Mouse (Mus musculus) heart, postnatal 10 days (tissue): ENCODE measurements around the gene Cnih3. TPM values are rescaled to one million over a fixed set of nuclear protein-coding genes. Genes with fewer than 3 reads are reported as not detected.

Experiments
- DNase-seq, 2 experiments: peaks; one replicate each; pipeline ENCODE4 v3.0.0; 2021
- intact Hi-C: fragments of 180-260 bp; cut with DNase I; formaldehyde crosslinking; loops from one replicate; pipeline ENCODE4 v1.15.1; 2025
- total RNA-seq, 2 experiments: library from RNA; stranded (reverse); gene quantifications; 2 replicates each; pipeline ENCODE4 v1.2.3; 2021

Gene Cnih3
- total RNA-seq, 2 experiments from 2014 or later, result not detected

DNA sequence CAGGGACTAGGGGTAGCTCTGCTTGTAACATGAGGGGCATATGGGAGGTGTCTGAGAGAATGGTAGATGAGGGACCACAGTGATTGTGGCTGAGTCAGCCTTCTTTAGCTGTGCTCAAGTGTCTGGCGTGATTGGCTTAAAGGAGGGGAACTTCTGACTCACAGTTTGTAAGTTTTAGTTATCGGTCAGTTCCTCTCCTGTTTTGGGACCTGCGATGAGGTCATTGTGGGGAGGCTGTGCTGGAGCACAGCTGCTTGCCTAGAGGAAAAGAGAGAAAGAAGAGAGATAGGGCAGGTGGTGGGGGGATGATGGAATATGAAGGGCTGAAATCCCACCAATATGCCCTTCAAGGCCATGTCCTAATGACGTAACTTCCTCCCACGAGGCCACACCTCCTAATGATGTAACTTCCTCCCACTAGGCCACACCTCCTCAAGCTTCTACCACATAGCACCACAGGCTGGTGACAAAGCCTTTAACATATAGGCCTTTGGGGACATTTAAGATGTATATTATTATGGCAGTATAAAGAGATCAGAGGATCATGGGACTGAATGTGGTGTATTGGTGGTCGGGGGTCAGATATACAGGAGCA lies 42.9 kb downstream of the Cnih3 start:
- peak; percentile 45 to 48 for DNase-seq
- intact Hi-C loops, result no loop called here

DNA sequence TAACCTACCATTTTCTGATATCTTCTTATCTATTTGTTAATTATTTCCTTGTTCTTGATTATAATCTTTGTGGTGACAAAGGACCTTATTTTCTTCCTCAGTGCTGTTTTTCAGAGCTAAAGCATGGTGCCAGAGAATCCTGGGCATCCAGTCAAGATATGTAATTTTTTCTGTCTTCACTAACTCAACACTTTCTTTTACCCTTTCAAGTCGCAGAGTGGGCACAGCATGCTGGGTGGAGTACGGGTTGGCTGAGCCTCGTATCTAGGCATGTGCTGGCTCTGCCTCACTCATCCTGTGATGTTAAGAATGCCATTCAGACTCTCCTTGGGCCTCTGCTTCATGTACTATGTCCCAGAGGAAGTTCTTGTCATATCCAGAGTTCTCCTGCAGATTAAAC lies 46.8 kb downstream of the Cnih3 start:
- intact Hi-C loops, result no loop called here
- DNase-seq, result peak in 1 of 2 experiments; percentile 19

DNA sequence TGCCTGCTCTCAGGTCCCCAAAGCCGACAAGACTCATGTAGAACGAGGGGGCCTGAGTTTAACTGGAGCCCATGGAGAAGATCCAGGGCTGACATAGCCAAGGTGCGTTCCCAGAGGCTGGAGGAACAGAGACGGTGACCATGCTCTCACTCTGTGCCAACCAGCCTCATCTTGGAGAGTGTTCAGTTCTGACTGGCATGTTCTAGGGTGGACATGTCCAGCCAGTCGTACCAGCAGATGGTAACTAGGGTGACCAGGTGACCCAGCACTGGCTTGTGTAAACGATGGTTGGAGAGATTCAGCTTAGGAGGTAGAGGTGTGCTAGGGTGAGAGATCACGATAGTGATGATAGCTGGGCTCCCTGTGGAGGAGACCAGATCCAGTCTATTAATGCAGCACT lies 50.6 kb downstream of the Cnih3 start:
- DNase-seq, result no peak
- intact Hi-C loops, result no loop called here

DNA sequence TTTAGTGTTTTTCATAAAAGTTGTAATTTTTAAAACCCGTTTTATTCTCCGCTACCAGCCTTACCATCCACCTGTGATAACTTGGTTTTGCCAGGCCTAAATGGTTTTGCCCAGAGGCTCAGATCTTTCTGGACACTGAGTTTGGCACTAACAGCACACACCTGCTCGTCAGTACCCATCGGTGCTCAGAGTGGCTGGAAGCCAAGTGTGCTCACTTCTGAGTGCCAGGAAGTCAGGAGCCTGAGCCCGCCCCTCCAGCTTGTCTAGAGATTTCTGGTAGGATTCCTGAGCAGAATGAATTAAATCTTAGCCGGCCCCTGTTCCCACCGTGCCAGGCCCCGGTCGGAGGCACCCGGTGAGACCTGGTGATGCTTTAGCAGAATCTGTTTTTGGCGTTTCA lies 54.9 kb downstream of the Cnih3 start:
- intact Hi-C loops, result no loop called here
- DNase-seq, result no peak

DNA sequence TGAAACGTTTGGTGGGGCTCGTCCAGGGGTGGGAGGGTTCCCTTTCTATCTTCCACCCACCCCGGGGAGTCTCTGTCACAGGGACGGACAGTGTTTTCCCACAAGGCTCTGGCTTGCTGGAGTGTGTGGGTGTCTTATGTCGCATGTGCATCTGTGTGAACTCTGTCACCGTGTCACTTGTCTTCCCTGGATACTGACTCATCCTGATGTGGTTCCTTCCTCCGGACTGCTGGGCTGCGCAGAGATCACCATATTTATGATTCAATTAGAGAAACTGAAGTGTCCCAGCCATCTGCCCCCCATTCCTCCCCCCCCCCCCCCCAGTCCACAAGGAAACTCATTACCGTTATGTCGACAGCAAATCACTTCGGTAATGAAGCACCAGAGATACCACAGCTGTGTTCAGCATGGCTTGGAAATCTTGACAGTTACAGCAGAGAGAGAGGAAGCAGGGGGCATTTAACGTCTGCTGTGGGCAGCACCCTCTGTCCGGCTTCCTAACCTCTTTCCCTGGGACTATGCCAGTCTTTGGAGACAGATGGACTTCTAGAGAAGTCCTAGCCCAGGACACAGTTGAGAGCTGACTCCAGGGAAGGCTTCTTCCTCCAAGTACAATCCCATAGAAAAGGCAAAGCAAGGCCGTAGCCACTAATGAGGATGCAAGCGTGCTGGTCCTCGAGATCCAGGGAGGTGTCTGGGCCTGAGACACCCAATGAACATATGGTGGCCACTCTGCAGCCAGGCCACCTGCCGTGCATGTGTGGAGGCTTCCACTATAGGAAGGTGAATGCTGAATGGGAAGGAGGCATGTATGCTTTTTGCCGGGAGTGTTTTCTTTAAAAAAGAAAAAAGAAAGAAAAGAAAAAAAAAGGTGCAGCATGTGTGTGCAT lies 55.9 kb downstream of the Cnih3 start:
- no peak for DNase-seq
- intact Hi-C loops, result no loop called here

DNA sequence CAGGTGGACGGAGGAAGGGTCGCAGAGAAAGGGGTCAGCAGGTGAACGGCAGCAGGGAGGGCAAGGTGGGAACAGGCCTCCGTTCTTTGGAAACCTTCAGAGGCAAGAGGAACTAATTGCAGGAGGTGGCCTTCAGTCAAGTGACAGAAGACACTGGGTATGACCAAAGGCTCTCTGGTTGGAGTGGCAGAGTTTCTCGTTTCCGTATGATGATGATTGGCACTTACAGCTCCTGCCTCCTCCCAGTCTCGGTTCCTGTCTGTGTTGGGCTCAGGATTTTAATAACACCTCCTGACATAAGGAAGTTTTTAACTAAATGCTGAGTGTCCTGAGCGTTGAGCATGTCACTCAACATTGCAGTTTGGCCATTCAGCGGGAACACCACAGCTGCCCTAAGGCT lies 57.3 kb downstream of the Cnih3 start:
- intact Hi-C loops, result no loop called here
- no peak for DNase-seq

DNA sequence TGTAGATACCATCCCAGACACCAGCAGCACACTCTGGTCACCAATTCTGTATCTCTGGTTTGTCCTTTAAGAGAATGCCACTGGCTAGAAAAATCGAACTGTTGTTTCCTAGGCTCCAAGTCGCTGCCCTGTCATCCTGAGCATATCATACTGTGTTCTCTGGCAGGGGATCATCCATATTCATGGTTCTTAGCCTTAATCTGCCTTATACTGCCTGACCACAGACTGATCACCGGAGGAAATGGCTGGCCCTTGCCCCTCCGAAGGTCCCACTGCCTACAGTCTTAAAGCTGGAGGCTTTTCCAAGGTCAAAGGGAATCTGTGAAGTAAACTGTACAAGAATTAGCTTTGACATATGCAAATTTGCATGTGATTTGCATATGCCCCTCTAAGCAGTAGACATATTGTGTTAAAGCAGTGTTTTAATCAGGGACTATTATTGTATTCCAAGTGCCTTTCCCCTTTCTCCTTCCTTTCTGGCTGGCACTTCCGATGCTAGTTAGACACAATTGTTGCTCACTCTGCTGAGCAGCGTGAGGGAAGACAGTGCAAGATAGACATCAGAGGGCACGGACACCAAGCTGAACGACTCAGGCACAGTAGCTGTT lies 58.3 kb downstream of the Cnih3 start:
- intact Hi-C loops, result no loop called here
- DNase-seq, result no peak

DNA sequence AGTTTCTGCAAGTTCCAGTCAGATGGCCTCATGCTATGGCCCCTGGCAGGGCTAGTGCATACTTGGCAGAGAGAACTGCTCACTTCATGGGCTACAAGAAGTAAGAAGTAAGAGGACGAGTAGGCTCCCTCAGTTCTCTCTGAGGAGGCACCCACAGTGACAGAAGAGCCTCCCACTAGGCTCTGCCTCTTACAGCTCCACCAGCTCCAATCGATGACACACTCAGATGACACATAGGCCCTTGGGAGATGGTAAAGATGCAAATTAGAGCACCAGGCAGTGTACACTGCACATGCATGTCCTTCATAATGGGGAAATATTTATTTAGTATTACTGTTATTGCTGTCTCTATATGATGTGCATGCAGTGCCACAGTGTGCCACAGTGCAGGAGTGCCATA lies 62.6 kb downstream of the Cnih3 start:
- intact Hi-C loops, result no loop called here
- DNase-seq, result no peak

DNA sequence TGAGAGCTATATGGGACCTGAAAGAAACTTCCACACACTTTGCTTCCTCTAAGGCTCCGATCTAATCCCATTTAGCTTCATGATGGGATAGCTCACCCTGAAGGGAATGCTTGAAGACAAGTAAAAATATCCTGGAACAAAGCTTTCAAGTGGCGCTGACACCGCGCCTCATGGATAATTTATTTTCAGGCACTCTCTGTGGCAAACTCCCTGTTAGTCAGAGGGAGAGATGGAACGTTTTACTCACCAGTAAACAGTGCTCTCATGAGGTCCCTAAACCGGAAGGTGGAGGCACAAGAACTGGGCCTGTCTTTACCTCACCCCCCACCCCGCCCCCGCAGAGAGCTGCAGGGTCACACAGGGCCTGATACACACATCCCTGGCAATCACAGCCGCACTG lies 64.4 kb downstream of the Cnih3 start:
- no peak for DNase-seq
- intact Hi-C loops, result no loop called here

DNA sequence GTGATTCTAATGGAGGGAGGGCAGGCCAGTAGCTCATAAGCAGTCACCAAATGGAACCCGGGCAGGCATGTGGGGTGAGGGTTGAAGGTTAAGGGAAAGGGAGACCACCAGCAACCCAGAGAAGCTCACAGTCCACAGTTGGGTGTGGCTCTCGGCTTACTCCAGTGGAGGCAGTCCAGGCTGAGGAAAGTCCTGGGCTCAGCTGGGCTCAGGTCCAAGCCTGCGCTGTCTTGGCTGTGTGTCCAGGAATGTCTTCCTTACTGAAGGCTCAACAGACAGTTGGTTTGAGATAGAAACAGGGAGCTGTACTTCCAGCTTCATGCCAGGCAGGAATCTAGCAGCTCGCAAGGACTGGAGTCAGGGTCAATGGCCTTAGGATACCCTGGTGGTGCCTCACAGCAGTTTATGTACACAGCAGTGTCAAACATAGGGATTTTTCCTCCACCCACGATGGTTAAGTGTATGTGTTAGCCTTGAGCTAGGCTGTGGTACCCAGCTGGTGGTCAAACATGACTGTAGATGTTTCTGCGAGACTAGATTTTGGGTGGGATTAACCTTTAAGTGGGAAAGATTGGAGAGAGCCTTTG lies 65.6 kb downstream of the Cnih3 start:
- DNase-seq, result peak; percentile 67 to 73
- intact Hi-C loops, result no loop called here

DNA sequence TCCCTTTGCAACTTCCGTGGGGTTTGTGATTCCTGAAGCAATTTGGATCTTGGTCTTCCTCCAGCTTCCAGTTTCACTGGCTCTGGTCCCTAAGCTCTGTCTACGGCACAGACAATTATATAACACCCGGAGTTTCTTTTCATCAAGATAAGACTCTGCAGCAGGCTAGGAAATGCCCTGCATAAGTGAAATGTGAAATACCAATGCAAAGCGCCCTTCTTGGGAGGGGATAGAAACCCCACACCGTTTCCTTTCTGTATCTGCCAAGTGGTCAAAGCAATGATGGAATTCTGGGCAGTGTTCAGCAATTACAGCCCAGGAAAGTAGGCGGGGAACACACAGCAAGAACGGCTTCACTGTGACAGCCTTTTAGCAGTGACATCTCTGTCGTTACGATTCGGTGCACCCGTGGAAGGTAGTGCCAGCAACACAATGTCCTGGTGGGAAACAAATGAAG lies 67.7 kb downstream of the Cnih3 start:
- peak; percentile 11 to 23 for DNase-seq
- intact Hi-C loops, result no loop called here

DNA sequence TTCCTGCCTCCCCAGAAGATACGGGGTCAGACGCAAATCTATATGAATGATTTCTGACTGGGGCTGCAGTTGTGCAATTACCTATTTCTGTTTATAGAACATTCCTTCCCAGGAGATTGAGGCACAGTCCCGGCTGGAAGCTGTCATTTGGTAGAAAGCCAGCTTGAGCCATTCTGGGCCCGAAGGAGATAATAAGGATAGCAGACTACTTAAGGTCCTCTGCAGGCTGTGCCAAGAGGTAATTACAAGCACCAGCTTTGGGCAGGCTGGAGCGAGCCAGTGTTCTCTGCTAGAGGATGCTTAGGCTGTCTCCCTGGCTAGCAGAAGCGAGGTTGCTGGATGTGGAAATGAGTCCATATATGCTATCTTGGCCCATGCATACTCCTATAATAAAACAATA lies 70.4 kb downstream of the Cnih3 start:
- intact Hi-C loops, result no loop called here
- no peak for DNase-seq

DNA sequence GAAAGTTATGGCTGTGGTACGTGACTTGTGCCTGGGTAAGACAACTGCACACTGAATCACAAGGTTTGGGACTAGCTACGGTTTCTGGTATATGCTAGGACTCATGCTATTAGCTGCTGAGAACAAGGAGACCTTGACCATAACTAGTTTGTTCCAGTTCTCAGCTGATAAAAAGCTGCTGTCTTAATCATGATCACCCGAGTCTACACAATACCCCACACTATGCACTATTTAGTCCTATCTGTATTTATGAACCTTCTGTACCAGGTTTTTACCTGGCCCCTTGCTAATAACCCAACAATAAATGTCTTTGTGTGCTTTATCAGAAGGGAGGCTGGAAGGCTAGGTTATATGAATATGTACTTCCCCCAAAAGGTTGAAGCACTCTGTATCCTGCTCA lies 72.5 kb downstream of the Cnih3 start:
- DNase-seq, result no peak
- intact Hi-C loops, result no loop called here

DNA sequence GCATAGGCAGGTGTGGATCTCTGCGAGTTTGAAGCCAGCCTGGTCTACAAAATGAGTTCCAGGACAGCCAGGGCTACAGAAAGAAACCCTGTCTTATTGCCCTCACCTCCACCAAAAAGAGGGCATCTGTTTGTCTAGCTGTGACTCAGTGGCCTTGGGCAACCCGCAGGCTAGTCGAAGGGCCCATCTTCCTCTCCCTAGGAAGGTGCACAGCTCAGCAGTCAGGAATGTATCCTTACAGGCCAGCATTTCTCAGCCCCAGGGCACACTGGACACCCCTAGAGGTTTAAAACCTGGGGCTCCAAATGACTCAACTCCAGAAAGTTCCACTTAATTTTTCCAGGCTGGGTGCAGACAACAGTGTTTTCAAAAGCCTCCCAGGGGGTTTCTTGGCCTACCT lies 73.0 kb downstream of the Cnih3 start:
- no peak for DNase-seq
- intact Hi-C loops, result no loop called here

DNA sequence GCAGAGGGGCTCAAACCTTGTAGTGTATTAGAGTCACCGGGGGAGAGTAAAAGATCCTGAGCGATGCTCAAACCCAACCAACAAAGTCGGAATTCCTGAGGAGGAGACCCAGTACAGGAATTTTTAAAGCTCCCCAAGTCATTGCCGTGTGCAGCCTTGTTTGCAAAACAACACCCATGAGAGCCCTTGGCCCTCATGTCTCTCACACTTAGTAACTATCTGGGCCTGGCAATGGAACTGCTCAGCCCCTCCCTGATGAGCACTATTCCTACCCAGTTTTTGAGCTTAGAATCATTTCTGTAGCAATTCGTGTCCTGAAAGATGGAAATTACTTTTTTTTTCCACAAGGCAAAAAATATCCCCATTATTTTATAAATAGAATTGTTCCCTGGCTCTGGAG lies 74.0 kb downstream of the Cnih3 start:
- no peak for DNase-seq
- intact Hi-C loops, result no loop called here

DNA sequence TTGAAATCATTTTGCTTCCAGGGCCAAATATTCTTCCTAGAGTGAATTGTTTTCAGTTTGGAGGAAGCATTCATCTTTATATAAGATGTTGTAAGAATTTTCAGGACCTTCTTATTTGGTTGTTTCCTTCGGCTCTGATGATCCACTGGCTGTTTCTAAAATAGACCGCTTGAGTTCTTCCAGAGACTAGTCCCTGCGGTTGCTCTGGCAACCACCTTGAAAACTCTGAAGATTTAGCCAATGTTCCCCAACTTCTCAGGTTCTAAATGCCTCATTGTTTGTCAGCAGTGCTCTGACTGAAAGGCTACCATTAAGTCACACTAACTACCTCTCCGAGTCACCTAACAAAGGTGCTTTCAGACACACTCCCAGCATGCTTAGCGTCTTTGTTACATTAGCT lies 80.8 kb downstream of the Cnih3 start:
- intact Hi-C loops, result no loop called here
- DNase-seq, result no peak

DNA sequence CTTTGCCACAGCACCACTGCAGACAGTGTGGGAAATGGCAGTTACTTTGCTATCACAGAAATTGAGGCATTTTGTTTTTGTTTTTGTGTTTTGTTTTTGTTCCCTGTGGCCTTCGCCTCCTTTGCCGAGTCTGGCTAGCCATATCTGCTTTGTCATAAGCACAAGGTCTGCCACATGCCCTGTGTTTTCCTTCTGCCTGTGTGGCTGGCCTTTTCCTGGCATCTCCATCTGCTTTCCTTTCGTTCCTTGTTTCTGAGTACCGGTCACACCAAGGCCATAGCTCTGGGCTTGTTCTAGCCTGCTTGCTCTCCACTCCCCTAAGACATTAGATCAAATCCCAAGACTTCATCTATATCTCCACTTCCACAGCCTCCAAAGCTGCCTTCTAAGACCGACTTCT lies 83.0 kb downstream of the Cnih3 start:
- no peak for DNase-seq
- intact Hi-C loops, result no loop called here

DNA sequence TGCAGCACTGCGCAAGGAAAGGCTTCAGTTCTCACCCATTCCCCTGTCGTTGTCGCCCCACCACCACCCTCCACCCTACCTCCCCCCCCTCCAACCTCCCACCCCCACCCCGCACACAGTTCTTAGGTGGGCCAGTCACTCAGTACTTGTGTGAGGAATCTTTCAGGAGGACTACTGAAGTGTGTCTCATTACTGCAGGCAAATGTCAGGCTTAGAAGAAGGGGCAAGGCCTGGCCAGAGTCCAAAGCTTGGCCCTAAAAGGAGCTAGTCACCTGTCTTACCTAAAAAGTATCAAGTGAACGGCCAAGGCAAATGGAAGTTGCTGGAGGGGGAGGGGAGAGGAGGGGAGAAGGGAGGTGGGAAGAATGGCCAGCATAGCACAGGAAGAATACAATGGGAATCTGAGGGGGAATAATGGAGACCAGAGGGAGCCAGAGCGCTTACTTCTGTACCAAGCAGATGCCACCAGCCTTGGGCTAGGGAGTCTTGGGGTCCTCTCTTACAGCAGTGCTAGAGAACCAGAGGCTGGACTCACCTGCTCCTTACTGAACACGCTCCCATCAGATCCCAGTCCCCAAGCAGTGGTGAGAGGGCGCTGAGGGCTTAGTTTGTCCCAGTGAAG lies 88.7 kb downstream of the Cnih3 start:
- no peak for DNase-seq
- intact Hi-C loops, result no loop called here

DNA sequence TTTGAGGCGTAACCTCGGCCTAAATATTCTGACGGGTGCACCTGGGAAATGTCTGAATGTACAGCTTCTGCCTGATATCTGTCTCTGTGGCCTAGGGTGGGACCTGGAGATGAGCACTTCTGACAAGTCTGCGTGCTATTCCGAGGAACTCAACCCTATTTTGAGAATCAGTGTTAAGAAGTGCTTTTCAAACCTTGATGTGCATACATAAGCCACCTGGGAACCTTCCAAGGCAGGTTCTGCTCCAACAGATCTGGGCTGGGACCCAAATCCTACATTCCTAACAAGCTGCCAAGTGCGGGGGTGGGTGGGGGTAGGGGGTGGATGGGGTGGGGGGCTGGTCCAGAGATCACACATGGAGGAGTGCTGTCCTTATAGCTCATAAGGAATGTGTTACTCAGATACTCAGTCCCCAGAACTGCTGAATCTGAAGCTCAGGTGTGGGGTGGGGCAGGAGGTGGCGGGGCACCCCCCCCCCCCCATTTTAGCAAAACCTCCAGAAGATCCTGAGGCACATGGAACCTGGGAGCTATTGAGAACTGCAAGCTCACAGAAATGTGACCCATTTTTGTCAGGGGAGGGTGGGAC lies 89.3 kb downstream of the Cnih3 start:
- no peak for DNase-seq
- intact Hi-C loops, result no loop called here

DNA sequence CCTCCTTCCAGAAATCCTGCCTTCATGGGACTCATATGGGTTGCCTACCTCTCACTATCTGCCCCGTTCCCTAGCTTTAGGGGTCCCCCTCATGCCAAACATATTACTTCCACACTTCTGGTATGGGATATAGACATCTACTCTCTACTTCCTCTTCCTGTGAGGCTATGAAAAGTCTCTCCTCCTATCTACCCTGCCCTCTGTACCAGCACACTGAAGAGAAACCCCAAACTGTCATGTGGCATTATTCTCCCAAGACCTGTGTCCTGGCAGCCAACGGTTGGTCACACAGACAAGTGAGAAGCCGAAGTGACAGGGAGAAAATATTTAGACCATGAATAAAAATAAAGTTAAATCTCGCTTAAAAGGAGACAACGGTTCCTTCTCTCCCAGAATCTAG lies 92.6 kb downstream of the Cnih3 start:
- intact Hi-C loops, result no loop called here
- no peak for DNase-seq
